Mouse (Mus musculus): ENCODE results near the gene Gm20388.

Gene Gm20388

DNA sequence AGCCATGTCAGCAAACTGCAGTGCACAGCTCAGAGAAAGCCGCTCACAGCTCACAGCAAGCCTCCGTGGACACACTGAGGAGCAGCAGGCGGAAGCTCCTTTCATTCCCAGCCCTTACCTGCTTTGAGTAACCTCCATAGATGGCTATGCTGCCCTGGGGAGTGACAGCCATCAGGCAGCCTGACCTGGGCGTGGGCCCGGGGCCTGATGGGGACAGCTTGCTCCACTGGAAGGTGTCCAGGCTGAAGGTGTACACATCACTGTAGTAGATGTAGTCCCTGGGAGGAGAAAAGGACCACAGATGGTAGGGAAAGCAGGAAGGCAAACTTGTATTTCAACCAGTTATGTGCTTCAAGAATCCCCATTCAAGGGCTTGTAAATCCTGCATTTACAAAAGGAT lies 1894.2 kb downstream of the Gm20388 start:
- no peak for DNase-seq (ENCODE audit: low spot score)

DNA sequence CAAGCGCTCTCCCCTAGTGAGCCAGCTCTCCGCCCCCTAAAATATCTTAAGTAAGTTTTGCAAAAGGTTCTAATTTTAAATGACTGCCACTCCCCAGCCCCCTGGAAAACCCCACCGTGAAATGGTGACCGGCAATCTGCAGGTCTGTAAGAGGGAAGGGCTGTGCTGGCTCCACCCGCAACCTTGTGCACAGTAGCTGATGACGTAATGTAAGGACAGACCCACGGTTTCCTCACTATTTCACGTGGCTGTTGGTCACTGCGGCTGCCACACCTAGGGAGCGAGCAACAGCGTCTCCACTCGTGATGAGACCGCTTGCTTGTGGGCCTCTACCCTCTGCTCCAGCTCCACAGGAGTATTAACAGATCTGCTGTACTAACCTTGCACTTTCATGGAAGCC lies 1895.5 kb downstream of the Gm20388 start:
- DNase-seq (ENCODE audit: low spot score), result no peak

DNA sequence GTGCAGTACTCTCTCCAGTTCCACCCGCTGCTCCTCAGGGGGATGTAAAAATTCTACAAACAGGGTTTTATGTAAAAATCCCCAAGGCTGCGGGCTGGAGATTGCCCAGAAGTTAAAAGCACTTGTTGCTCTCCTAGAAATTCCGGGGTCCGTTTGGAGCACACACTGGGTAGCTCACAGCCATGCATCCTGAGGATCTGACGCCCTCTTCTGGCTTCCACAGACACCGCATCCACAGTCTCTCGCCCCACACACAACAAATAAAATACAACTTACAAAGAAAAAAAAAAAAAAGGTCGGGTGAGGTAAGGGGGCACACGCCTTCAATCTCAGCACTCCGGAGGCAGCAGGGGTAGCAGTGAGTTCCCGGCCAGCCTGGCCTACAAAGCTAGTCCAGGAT lies 1897.4 kb downstream of the Gm20388 start:
- DNase-seq (ENCODE audit: low spot score), result no peak

DNA sequence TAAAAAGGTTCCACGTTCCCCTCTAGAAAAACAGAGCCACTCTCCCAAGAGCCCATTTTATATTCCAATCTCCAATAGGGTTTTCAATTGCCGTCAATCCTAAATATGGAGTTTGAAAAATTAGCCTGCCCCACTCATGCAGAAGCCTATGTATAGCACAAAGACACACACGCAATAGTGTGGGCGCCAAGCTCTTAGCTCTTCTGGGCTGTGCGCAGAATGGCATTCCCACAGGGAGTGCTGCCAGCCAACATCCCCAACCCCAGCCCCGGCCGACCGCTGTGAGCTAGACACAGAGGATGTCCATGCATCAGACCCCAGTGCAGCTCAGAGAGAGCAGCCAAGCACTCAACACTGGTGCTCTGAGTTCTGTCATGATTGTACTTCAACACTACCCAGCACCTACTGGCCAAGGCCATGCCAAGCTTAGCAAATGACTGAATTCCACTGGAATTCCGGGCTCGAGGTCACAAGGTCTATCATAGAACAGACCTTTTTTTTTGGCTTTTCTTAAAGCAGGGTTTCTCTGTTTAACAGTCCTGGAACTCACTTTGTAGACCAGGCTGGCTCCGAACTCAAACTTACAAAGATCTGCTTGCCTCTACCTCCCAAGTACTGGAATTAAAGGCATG lies 1899.0 kb downstream of the Gm20388 start:
- no peak for DNase-seq (ENCODE audit: low spot score)

DNA sequence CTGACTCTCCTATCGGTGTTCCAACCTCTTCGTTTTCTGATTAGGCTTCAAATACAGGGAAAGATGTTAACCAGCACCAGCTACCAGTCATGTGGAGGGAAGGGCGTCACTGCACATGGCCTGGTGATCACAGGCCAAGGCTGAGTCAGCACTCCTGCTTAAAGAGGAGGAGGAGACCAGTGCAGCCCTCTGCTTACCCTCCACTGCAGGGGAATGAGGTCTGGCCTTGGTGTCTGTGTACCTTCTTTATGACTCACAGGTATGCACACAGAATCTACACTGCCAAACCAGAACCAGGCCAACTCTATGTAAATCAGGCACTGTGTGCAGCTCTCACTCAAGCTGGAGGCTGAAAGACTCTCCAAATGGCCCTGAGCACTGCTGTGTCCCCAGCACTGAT lies 1900.9 kb downstream of the Gm20388 start:
- DNase-seq (ENCODE audit: low spot score), result no peak

DNA sequence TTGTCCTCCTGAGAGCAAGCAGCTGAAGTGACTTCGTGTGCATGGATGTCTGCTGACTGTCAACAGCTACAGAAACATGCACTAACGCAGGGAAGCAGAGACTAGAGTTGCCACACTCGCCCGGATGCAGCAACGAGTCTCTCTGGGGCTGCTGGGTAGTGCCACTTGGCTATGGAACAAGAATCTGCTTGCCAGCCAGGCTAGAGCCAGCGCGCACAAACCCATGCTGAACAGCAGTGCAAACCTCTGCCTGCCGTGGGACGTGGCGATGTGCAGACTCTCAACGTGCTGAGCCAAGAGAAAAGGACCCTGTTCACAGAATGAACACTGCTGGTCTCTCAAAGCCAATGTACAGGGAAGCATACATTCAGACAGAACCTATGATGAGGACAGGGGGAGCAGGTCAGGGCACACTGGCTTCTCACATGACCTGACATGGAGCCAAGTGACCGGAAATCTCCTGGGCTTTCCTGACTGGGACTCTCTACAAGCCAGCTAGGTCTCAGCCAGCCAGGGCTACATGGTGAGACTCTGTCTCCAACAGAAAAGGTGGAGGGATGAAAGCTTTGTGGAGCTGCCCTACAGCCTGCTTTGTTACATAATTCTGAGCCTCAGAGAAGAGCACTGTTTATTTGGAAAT lies 1901.4 kb downstream of the Gm20388 start:
- peak; percentile 24 for DNase-seq (ENCODE audit: low spot score)

DNA sequence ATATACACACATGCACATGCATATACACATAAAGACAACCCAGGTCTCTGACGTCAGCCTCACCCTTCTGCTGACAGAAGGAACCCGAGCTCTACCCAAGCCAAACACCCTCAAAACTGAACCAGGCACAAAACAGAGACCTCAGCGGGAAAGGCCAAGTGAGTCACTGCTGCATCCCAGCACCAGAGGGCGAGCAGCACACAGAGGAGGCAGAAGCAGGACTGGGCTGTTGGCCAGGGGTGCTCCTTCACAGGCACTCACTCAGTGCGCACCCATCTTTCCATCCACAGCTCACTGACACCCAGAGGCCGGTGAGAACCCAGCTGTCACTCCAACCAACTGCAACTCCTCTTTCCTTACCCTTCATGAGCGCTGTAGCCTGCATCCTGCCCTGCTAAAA lies 1907.6 kb downstream of the Gm20388 start:
- DNase-seq (ENCODE audit: low spot score), result peak; percentile 46

DNA sequence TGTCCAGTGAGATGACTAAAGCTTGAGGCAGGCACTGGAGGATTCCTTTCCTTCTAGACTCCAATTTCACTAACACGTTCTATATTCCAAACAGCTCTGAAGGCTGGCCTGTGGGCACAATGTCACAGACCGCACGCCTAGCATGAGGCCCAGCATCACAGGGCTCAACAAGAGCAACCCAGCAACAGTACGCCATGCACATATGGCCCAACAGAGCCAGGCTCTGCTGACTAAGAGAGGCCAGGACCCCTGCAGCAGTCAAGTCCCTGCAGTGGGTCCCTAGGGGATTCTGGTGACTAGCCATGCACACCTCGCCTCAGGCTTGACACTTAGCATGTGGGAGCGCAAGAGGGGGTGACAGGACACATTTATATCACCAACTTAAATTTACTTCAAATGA lies 1910.2 kb downstream of the Gm20388 start:
- no peak for DNase-seq (ENCODE audit: low spot score)

DNA sequence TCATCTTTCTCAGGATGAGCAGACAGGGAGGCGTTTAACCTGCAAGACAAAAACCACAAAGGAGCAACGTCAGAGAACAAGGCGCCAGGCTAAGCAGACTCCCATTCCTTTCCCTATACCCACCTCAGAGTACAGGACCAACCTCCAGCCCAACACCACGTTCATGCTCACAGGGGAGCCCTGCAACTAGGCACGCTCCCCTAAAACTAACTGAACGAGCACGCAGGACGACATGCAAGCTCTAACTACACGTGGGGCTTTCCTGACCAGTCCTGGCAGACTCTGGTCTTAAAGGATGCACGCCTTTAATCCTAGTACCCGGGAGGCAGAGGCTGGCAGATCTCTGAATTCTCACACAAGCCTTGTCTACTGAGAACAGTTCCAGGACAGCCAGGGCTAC lies 1910.7 kb downstream of the Gm20388 start:
- DNase-seq (ENCODE audit: low spot score), result no peak

DNA sequence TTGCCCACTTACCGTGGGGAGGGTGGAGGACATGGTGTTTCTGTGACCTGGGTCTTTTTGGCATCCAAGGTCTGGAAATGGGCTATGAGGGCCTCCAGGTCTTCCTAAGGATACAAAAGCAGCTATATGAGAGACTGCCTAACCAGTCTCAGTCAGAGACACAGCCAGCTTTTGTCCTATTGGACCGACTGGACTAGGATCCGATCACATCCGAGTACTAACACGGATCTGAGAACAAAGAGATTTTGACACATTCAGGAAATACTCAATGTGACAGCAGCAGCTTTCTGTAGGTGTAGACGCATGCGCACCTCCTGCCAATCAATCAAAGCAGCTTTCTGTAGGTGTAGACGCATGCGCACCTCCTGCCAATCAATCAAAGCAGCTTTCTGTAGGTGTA lies 1911.1 kb downstream of the Gm20388 start:
- no peak for DNase-seq (ENCODE audit: low spot score)

DNA sequence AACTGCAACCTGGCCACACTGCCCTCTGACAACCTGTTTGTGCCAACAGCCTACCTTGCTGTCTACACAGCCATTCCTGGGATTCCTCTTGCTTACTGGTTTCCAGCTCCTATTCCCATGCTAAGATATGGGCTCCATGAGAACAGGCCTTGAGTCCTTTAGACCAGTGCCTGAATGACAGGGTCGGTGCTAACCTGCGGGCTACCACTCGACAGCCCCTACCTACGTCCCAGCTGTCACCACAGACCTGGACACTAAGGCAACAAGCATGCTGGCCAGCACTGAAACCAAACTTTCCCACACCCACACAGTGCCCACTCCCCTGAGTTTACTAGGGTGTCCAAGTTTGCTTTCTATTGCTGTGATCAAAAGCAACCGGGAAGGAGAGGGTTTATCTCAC lies 1917.1 kb downstream of the Gm20388 start:
- DNase-seq (ENCODE audit: low spot score), result no peak

DNA sequence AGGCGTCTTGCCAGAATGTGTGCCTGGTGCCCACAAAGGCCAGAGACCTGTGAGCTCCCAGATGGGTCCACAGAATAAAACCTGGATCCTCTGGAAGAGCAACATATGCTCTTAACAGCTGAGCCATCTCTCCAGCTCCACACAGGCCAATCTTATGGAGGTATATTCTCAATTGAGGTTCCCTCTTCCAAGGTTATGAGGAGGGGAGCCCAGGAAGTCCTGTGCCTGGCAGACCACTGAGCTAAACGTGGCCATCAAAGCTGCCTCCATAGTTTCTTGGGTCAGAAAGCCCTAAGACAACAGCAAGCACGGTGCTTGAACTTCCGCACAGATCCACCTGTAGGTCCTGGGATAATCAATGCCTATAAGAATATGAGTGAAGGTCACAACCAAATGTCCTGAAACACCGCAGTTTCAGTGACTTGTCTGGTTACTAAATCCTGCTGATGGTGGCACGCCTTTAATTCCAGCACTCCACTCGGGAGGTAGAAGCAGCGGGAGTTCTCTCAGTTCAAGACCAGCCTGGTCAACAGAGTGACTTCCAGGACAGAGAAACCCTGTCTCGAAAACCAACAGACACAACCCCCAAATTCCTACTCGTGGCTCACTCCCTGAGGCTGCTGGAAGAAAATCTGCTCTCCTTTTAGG lies 1917.9 kb downstream of the Gm20388 start:
- DNase-seq (ENCODE audit: low spot score), result no peak

DNA sequence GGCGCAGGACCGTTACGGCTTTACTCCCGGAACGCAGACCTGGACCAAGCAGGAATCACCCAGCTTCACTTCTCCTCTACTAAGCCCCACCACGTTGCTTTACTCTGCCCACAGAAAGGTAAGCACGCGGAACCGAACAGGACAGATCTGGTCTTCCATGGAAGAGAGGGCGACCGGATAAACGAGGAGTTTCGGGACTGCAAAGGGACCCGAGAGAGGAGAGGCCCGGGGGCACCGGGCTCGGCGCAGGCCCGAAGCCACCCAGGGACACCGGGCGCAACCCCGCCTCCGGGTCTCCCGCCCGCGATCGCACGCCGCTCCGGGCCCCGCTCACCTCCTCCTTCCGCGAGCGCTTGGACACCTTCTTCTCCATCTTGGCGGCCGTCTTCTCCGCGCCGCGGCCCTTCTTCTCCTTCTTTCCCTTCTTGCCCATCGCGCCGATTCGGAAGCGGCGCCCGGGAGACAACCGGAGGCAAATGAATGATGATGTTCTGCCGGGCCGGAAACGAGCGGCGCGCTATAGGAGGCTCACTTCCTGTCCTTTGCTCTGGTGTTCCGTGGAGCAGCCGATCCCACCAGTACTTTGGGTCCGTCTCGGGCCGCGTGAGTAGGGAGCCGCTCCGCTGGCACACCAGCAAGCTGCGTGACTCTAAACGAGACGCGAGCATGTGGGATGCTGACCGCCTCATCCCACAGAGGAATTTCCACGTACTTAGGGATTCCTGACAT lies 1918.6 kb downstream of the Gm20388 start, which contains the start of gene Klhdc4:
Klhdc4 (minus strand) TSS at position 522 of the 729 bp plus-strand sequence.
- peak; percentile 93 for DNase-seq (ENCODE audit: low spot score)

DNA sequence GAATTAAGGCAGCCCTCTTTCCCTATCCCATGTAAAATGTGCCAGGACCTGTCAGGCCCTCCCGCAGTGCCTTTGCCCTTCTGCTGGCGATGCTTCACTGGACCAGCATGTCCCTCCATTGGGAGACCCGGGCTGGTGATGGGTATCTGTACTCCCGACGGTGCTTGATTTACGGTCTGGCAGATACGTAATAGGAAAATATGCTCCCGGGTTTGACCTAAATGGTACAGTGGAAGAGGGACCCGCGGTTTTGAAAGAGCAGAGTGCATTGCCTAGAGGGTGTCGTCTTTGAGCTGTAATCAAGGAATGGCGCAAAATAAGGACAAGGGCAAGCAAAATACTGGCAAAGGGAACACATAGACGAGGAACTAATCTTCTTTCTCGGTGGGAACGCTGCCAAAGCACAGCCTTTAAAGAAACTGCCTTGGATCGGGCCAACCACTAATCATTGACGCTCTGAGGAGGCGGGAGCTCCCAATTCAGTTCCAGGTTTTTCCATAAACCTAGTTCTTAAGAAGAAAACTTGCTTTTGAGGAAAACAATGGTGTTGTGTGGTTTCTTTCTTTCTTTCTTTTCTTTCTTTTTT lies 1919.2 kb downstream of the Gm20388 start:
- DNase-seq (ENCODE audit: low spot score), result peak; percentile 70

DNA sequence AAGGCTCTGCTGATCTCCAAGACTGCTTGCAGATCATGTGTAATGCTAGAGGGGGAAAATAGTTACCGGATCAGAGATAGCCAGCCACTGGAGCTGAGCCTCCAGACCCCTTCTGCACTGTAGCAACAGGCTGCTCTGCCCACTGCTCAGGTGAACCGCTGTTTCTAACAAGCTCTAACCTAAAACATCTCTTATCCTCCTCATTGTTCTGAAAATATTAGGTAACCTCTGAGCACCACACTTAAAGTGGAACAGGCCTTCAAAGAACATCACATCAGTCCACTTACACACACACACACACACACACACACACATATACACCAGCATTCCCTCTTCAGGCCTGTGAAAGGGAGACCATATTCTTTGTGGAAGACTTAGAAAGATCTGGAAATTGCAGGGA lies 1921.4 kb downstream of the Gm20388 start:
- DNase-seq (ENCODE audit: low spot score), result no peak

DNA sequence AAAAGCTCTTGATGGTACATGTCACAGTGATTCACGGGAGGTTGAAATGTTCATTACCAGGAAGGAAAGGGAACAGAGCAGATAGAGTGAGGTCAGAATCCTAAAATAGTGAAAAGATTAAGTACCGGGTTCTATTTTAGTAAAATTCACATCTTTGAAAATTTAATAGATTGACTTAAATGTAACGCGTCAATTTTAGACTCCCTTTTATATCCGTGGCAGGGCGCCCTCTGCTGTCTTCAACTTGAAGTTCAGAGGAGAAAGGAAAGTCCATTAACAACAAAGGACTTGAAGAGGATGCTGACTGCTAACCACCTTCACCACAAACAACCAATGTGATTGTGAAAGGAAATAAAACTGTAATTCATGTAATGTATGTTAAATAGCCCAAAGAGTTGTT lies 1921.9 kb downstream of the Gm20388 start:
- DNase-seq (ENCODE audit: low spot score), result peak; percentile 78

DNA sequence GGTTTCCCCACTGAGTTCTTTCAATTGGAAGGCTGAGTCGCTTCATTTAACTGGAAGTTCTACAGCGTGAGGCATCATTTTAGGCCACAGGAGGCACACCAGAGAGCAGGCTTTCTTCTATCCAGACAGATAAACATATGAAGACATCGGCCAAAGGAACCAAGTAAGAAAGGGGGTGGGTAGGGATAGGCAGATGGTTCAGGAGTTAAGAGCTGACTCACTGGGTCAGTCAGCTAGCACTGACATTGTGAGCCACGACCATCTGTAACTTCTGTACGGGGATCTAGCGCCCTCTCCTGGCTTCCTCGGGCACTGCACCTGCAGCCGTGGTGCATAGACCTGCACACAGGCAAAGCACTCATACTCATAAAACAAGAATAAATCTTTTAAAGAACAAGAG lies 1930.6 kb downstream of the Gm20388 start:
- DNase-seq (ENCODE audit: low spot score), result no peak

DNA sequence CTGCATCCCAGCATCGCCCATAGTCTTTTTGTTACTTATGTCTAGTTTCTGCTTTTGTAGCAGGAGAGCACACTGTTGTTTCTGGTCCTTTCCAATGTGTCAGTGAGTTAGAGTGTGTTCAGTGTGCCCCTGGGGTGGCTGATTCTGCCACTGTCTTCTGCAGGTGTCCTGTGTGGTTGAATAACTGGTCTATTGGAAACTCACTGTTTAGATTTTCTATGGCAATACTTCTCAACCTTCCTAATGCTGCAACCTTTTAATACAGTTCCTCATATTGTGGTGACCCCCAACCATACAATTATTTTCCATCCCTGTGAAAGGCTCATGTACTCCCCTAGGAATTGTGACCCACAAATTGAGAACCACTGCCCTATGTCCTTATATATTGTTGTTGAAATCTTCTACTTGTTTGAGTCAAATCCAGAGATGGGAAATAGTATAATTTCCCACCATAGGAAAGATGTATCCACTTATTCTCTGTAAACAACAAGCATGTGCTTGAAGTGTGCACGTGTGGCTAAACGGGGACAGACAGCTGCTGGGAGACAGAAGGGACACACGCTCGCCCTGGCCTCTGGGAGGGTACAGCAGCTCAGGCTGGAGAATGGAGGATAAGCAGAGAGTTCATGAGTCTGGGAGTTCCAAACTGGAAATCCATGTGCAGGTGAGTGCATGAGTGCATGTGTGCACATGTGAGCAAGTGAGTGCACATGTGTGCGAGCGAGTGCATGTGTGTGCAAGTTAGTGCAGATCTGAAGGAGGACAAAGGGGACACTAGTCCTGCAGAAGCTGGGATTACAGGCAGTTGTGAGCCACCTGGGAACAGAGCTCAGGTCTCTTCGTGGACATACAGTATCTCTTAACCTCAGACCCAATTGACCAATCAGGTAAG lies 1931.7 kb downstream of the Gm20388 start:
- no peak for DNase-seq (ENCODE audit: low spot score)

DNA sequence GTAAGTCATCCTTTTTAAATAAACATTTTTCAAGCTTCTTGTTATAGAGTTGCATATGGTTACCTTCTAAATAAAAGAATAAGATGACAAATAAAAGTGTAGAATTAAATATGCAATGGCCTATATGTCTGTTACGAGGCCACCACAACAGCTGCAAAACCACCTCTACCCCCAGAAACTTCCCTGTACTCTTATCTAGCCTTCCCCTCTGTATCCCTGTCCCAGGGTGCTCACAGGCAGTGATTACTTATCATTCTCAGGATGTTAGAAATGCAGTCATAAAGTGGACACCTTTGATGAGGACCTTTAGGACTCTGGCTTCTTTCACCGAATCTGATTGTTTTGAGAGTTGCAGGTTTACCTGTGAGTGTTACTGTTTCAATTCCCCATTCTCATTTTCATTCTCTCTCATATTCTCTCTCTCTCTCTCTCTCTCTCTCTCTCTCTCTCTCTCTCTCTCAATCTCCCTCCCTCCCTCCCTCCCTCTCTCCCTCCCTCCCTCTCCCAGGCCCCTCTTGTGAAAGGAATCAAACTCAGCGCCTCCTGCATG lies 1932.6 kb downstream of the Gm20388 start:
- DNase-seq (ENCODE audit: low spot score), result no peak

DNA sequence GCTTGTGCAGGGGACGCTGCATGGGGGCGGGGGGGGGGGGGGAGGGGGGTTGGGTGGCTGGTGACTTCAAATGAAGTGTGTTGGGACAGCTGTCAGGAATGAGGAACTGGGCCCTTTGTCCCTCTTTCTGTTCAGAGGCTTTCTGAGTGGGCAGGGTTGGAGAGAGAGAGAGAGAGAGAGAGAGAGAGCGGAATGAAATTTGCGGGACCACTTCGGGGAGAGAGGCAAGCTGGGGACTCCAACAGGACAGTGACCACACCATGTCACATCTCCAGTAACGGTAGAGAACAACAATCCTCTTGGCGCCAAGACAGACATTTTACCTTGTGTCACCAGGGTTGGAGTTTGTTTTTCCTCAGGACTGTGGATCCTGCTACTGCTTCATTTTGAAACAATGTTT lies 1934.1 kb downstream of the Gm20388 start:
- DNase-seq (ENCODE audit: low spot score), result no peak

DNA sequence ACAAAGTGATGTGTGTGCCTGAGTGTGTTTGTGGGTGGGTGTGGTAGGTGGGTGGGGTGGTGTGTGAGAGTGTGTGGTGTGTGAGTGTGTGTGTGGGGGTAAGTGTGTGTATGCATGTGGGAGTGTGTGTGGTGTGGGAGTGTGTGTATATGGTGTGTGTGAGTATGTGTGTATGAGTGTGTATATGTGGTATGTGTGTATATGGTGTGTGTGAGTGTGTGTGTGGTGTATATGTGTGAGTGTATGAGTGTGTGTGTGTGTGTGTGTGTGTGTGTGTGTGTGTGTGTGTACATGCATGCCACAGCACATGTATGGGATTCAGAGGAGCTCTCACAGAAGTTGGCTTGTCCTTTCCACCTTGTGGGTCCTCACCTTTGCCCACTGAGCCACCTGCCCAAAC lies 1936.2 kb downstream of the Gm20388 start:
- no peak for DNase-seq (ENCODE audit: low spot score)

Measured in adipocyte (in vitro differentiated cells).